Mouse (Mus musculus): ENCODE measurements around the gene Trmt13. TPM values are rescaled to one million over a fixed set of nuclear protein-coding genes. Genes with fewer than 3 reads are reported as not detected.
"Not testable (repeated sequence)": the region's sequence is repeated elsewhere in the genome, so short reads cannot be mapped to it uniquely, and the experiment has no call there.

Trmt13 gene
- polyA plus RNA-seq, 1 experiment from 2014 or later = 36.6 TPM

- H3K4me1 ChIP-seq (ENCODE audit: control insufficient read depth, insufficient read depth, low read length); H3K4me3 ChIP-seq (ENCODE audit: low read depth, low read length); H3K4me2 ChIP-seq (replicated peaks; ENCODE audit: low read depth, low read length); H3K27ac ChIP-seq (ENCODE audit: low read length); H3K27me3 ChIP-seq (ENCODE audit: control insufficient read depth, insufficient read depth, low read length); ATAC-seq (ENCODE audit: insufficient number of reproducible peaks, insufficient read depth, low FRiP score, low read depth); H3K36me3 ChIP-seq (ENCODE audit: control insufficient read depth, insufficient read depth, low read length); H3K9ac ChIP-seq (replicated peaks; ENCODE audit: low read depth, low read length); H3K9me3 ChIP-seq (ENCODE audit: control insufficient read depth, low read depth, low read length): not testable (repeated sequence)
- 94% methylated on average over 11 of the region's 11 CpGs for WGBS
Measured at GRCm38 (mm10) chr3:116654051-116654450, 39.7 kb upstream of the Trmt13 start.

GRCm38 (mm10) chr3:116653278-116653945 is 39.0 kb upstream of the Trmt13 start:
- H3K4me2 ChIP-seq (replicated peaks; ENCODE audit: low read depth, low read length) = no peak overlapping the region
- no peak for ATAC-seq (ENCODE audit: insufficient number of reproducible peaks, insufficient read depth, low FRiP score, low read depth)
- no peak overlapping the region for H3K9ac ChIP-seq (replicated peaks; ENCODE audit: low read depth, low read length)
- 69% methylated on average over 5 of the region's 5 CpGs for WGBS
- H3K4me3 ChIP-seq (ENCODE audit: low read depth, low read length) = no peak overlapping the region
- H3K27me3 ChIP-seq (ENCODE audit: control insufficient read depth, insufficient read depth, low read length) = no peaks in the 10 kb centered on the region
- H3K36me3 ChIP-seq (ENCODE audit: control insufficient read depth, insufficient read depth, low read length) = peaks cover 5% of the 10 kb centered on the region; the same call in 1 of the 2 replicates
- no peak overlapping the region for H3K27ac ChIP-seq (ENCODE audit: low read length)
- no peaks in the 10 kb centered on the region for H3K9me3 ChIP-seq (ENCODE audit: control insufficient read depth, low read depth, low read length)
- H3K4me1 ChIP-seq (ENCODE audit: control insufficient read depth, insufficient read depth, low read length) = 0 out of 2 replicates have a peak, but pooled peaks cover 6% of the 10 kb centered on the region

- no peaks in the 10 kb centered on the region for H3K9me3 ChIP-seq (ENCODE audit: control insufficient read depth, low read depth, low read length)
- peaks cover 5% of the 10 kb centered on the region; the same call in 1 of the 2 replicates for H3K36me3 ChIP-seq (ENCODE audit: control insufficient read depth, insufficient read depth, low read length)
- no peak for ATAC-seq (ENCODE audit: insufficient number of reproducible peaks, insufficient read depth, low FRiP score, low read depth)
- H3K27me3 ChIP-seq (ENCODE audit: control insufficient read depth, insufficient read depth, low read length) = no peaks in the 10 kb centered on the region
- 71% methylated on average over 3 of the region's 3 CpGs for WGBS
- H3K4me2 ChIP-seq (replicated peaks; ENCODE audit: low read depth, low read length) = no peak overlapping the region
- H3K9ac ChIP-seq (replicated peaks; ENCODE audit: low read depth, low read length) = no peak overlapping the region
- no peak overlapping the region for H3K4me3 ChIP-seq (ENCODE audit: low read depth, low read length)
- 0 out of 2 replicates have a peak, but pooled peaks cover 5% of the 10 kb centered on the region for H3K4me1 ChIP-seq (ENCODE audit: control insufficient read depth, insufficient read depth, low read length)
- H3K27ac ChIP-seq (ENCODE audit: low read length) = no peak overlapping the region
Measured at GRCm38 (mm10) chr3:116652033-116652446, 37.7 kb upstream of the Trmt13 start.

GRCm38 (mm10) chr3:116650698-116651097 is 36.3 kb upstream of the Trmt13 start:
- Histone ChIP-seq H3K36me3 (ENCODE audit: control insufficient read depth, insufficient read depth, low read length) (peaks cover 18% of the 10 kb centered on the region), H3K4me3 (ENCODE audit: low read depth, low read length) (no peak overlapping the region), H3K4me2 (replicated peaks; ENCODE audit: low read depth, low read length) (no peak overlapping the region), H3K4me1 (ENCODE audit: control insufficient read depth, insufficient read depth, low read length) (no peaks in the 10 kb centered on the region), H3K9me3 (ENCODE audit: control insufficient read depth, low read depth, low read length) (no peaks in the 10 kb centered on the region), H3K27ac (ENCODE audit: low read length) (no peak overlapping the region), H3K27me3 (ENCODE audit: control insufficient read depth, insufficient read depth, low read length) (no peaks in the 10 kb centered on the region), H3K9ac (replicated peaks; ENCODE audit: low read depth, low read length) (no peak overlapping the region)
- 94% methylated on average over 9 of the region's 9 CpGs for WGBS
- no peak for ATAC-seq (ENCODE audit: insufficient number of reproducible peaks, insufficient read depth, low FRiP score, low read depth)

GRCm38 (mm10) chr3:116648805-116649204 is 34.4 kb upstream of the Trmt13 start:
- Histone ChIP-seq H3K4me3 (ENCODE audit: low read depth, low read length) (no peak overlapping the region), H3K9me3 (ENCODE audit: control insufficient read depth, low read depth, low read length) (no peaks in the 10 kb centered on the region), H3K27me3 (ENCODE audit: control insufficient read depth, insufficient read depth, low read length) (no peaks in the 10 kb centered on the region), H3K27ac (ENCODE audit: low read length) (no peak overlapping the region), H3K4me2 (replicated peaks; ENCODE audit: low read depth, low read length) (no peak overlapping the region), H3K36me3 (ENCODE audit: control insufficient read depth, insufficient read depth, low read length) (peaks cover 33% of the 10 kb centered on the region), H3K4me1 (ENCODE audit: control insufficient read depth, insufficient read depth, low read length) (no peaks in the 10 kb centered on the region), H3K9ac (replicated peaks; ENCODE audit: low read depth, low read length) (no peak overlapping the region)
- WGBS = 96% methylated on average over 7 of the region's 7 CpGs
- ATAC-seq (ENCODE audit: insufficient number of reproducible peaks, insufficient read depth, low FRiP score, low read depth) = no peak

GRCm38 (mm10) chr3:116646387-116646786 is 32.0 kb upstream of the Trmt13 start:
- Histone ChIP-seq H3K9ac (replicated peaks; ENCODE audit: low read depth, low read length) (no peak overlapping the region), H3K27ac (ENCODE audit: low read length) (no peak overlapping the region), H3K4me3 (ENCODE audit: low read depth, low read length) (no peak overlapping the region), H3K4me2 (replicated peaks; ENCODE audit: low read depth, low read length) (no peak overlapping the region), H3K27me3 (ENCODE audit: control insufficient read depth, insufficient read depth, low read length) (no peaks in the 10 kb centered on the region), H3K9me3 (ENCODE audit: control insufficient read depth, low read depth, low read length) (no peaks in the 10 kb centered on the region), H3K36me3 (ENCODE audit: control insufficient read depth, insufficient read depth, low read length) (peaks cover 56% of the 10 kb centered on the region), H3K4me1 (ENCODE audit: control insufficient read depth, insufficient read depth, low read length) (no peaks in the 10 kb centered on the region)
- no peak for ATAC-seq (ENCODE audit: insufficient number of reproducible peaks, insufficient read depth, low FRiP score, low read depth)
- WGBS = 82% methylated on average over 1 of the region's 1 CpGs

GRCm38 (mm10) chr3:116642373-116642772 is 28.0 kb upstream of the Trmt13 start:
- Histone ChIP-seq H3K9me3 (ENCODE audit: control insufficient read depth, low read depth, low read length) (no peaks in the 10 kb centered on the region), H3K36me3 (ENCODE audit: control insufficient read depth, insufficient read depth, low read length) (peaks cover 86% of the 10 kb centered on the region), H3K9ac (replicated peaks; ENCODE audit: low read depth, low read length) (no peak overlapping the region), H3K4me1 (ENCODE audit: control insufficient read depth, insufficient read depth, low read length) (no peaks in the 10 kb centered on the region), H3K27me3 (ENCODE audit: control insufficient read depth, insufficient read depth, low read length) (no peaks in the 10 kb centered on the region), H3K4me2 (replicated peaks; ENCODE audit: low read depth, low read length) (no peak overlapping the region), H3K27ac (ENCODE audit: low read length) (no peak overlapping the region), H3K4me3 (ENCODE audit: low read depth, low read length) (no peak overlapping the region)
- 93% methylated on average over 2 of the region's 2 CpGs for WGBS
- no peak for ATAC-seq (ENCODE audit: insufficient number of reproducible peaks, insufficient read depth, low FRiP score, low read depth)

GRCm38 (mm10) chr3:116641811-116642371 is 27.5 kb upstream of the Trmt13 start:
- H3K9me3 ChIP-seq (ENCODE audit: control insufficient read depth, low read depth, low read length) = no peaks in the 10 kb centered on the region
- 94% methylated on average over 6 of the region's 6 CpGs for WGBS
- H3K4me1 ChIP-seq (ENCODE audit: control insufficient read depth, insufficient read depth, low read length) = no peaks in the 10 kb centered on the region
- peaks cover 89% of the 10 kb centered on the region for H3K36me3 ChIP-seq (ENCODE audit: control insufficient read depth, insufficient read depth, low read length)
- H3K27me3 ChIP-seq (ENCODE audit: control insufficient read depth, insufficient read depth, low read length) = no peaks in the 10 kb centered on the region
- ATAC-seq (ENCODE audit: insufficient number of reproducible peaks, insufficient read depth, low FRiP score, low read depth) = no peak
- no peak overlapping the region for H3K9ac ChIP-seq (replicated peaks; ENCODE audit: low read depth, low read length)
- H3K27ac ChIP-seq (ENCODE audit: low read length) = no peak overlapping the region
- no peak overlapping the region for H3K4me2 ChIP-seq (replicated peaks; ENCODE audit: low read depth, low read length)
- H3K4me3 ChIP-seq (ENCODE audit: low read depth, low read length) = no peak overlapping the region

All from stomach, embryonic 14.5 days (tissue).